Mouse (Mus musculus) ES-E14 (cell line): ENCODE results near the gene Cux2. TPM values are rescaled to one million over a fixed set of nuclear protein-coding genes. Genes with fewer than 3 reads are reported as not detected.

ENCODE experiments used
- DNase-seq: peaks from one replicate; pipeline ENCODE4 v3.0.0-alpha.2; 2013; ENCODE audit warnings: low read depth, low spot score
- H3K27ac ChIP-seq: 2 replicates; pipeline ENCODE4 v1.5.1; 2012; ENCODE audit warnings: low read depth, mild to moderate bottlenecking, low read length, moderate library complexity, mixed read lengths; ENCODE audit not compliant: poor library complexity, insufficient read depth, severe bottlenecking
- H3K36me3 ChIP-seq: 2 replicates; pipeline ENCODE4 v1.6.1; 2012; ENCODE audit warnings: mild to moderate bottlenecking, low read length, moderate library complexity, mixed read lengths; ENCODE audit not compliant: control insufficient read depth, poor library complexity, insufficient read depth, severe bottlenecking
- H3K4me1 ChIP-seq, 2 experiments: fragments of 150-350 bp in 1 of 2; sonication (generic) in 1 of 2; 2 replicates each; pipeline ENCODE4 v1.6.1; 2012; ENCODE audit warnings: low read length in 2 of 2, mild to moderate bottlenecking in 1 of 2, mixed read lengths in 1 of 2; ENCODE audit not compliant: control insufficient read depth in 2 of 2, insufficient read depth in 2 of 2, poor library complexity in 1 of 2
- H3K4me3 ChIP-seq, 2 experiments: fragments of 150-350 bp in 1 of 2; sonication (generic) in 1 of 2; 2 replicates each; pipeline ENCODE4 v1.5.1; 2012; ENCODE audit warnings: low read length in 2 of 2, low read depth in 1 of 2, mild to moderate bottlenecking in 1 of 2, mixed read lengths in 1 of 2; ENCODE audit not compliant: insufficient read depth in 1 of 2, poor library complexity in 1 of 2, severe bottlenecking in 1 of 2
- H3K9ac ChIP-seq: 2 replicates; pipeline ENCODE4 v1.6.1; 2012; ENCODE audit warnings: low read depth, mild to moderate bottlenecking, low read length, mixed read lengths; ENCODE audit not compliant: poor library complexity, insufficient read depth, severe bottlenecking
- H3K9me3 ChIP-seq: fragments of 150-350 bp; sonication (generic); 2 replicates; pipeline ENCODE4 v1.6.1; 2012; ENCODE audit warnings: low read depth, mild to moderate bottlenecking, low read length; ENCODE audit not compliant: control insufficient read depth, insufficient read depth
- CHD2 ChIP-seq: IDR thresholded peaks from 2 replicates; pipeline ENCODE4 v1.6.1; 2014; ENCODE audit warnings: mild to moderate bottlenecking, low read depth, low read length, inconsistent platforms
- HCFC1 ChIP-seq: IDR thresholded peaks from 2 replicates; pipeline ENCODE4 v1.6.1; 2012; ENCODE audit warnings: low read length, inconsistent platforms, borderline replicate concordance; ENCODE audit not compliant: insufficient read depth
- MAFK ChIP-seq: IDR thresholded peaks from 2 replicates; pipeline ENCODE4 v1.6.1; 2014; ENCODE audit warnings: mild to moderate bottlenecking, low read depth, low read length, inconsistent platforms; ENCODE audit not compliant: insufficient read depth
- ZC3H11A ChIP-seq: IDR thresholded peaks from 2 replicates; pipeline ENCODE4 v1.6.1; 2012; ENCODE audit warnings: low read depth, mild to moderate bottlenecking, inconsistent platforms, low read length, borderline replicate concordance
- ZNF384 ChIP-seq: IDR thresholded peaks from 2 replicates; pipeline ENCODE4 v1.6.1; 2012; ENCODE audit warnings: low read depth, low read length, inconsistent platforms
- in situ Hi-C, 2 experiments: fragments of 600-800 bp; cut with MboI; formaldehyde crosslinking; loops; one replicate each; pipeline ENCODE4 v1.15.1; 2025; ENCODE audit warnings: low sequenced_read_pairs in 2 of 2, inconsistent platforms in 1 of 2; ENCODE audit not compliant: unreplicated experiment in 2 of 2
- total RNA-seq: library from RNA; depleted of rRNA; stranded (reverse); fragments of 300-350 nt; gene quantifications from 2 replicates; pipeline ENCODE4 v1.2.3, GENCODE M21; 2012

Cux2 gene
- total RNA-seq, 1 experiment = 1.8 TPM

- H3K27ac ChIP-seq = no peak overlapping the region
- H3K9me3 ChIP-seq = no peaks in the 10 kb centered on the region
- H3K9ac ChIP-seq = no peak overlapping the region
- TF ChIP-seq ZNF384 (no peak), HCFC1 (no peak), MAFK (no peak), CHD2 (no peak), ZC3H11A (no peak)
- DNase-seq = no peak
- H3K4me3 ChIP-seq = no peak overlapping the region
- peaks cover 0 to 5% of the 10 kb centered on the region in 2 experiments; a peak in 1 of 4 replicates for H3K4me1 ChIP-seq
- H3K36me3 ChIP-seq = no peaks in the 10 kb centered on the region
- in situ Hi-C loops = no loop called here
These were observed 46.4 kb downstream of the Cux2 start for GRCm38 (mm10) chr5:122003460-122003859.

- Histone ChIP-seq H3K4me3 (no peak overlapping the region), H3K27ac (no peak overlapping the region), H3K36me3 (no peaks in the 10 kb centered on the region), H3K4me1 (peaks cover 0 to 5% of the 10 kb centered on the region in 2 experiments; a peak in 1 of 4 replicates), H3K9me3 (no peaks in the 10 kb centered on the region), H3K9ac (no peak overlapping the region)
- in situ Hi-C loops = no loop called here
- DNase-seq = no peak
- TF ChIP-seq ZNF384 (no peak), ZC3H11A (no peak), HCFC1 (no peak), CHD2 (no peak), MAFK (no peak)
These were observed 47.8 kb downstream of the Cux2 start for GRCm38 (mm10) chr5:122002148-122002547.

GRCm38 (mm10) chr5:122001311-122001710 lies 48.6 kb downstream of the Cux2 start:
- TF ChIP-seq ZNF384 = no peak
- no peak for TF ChIP-seq ZC3H11A
- no peak for TF ChIP-seq MAFK
- TF ChIP-seq CHD2 = no peak
- no peak for TF ChIP-seq HCFC1
- no peak overlapping the region for H3K27ac ChIP-seq
- H3K36me3 ChIP-seq = no peaks in the 10 kb centered on the region
- H3K4me1 ChIP-seq = peaks cover 0 to 5% of the 10 kb centered on the region in 2 experiments; a peak in 1 of 4 replicates
- DNase-seq = no peak
- no peaks in the 10 kb centered on the region for H3K9me3 ChIP-seq
- H3K9ac ChIP-seq = no peak overlapping the region
- H3K4me3 ChIP-seq = no peak overlapping the region
- in situ Hi-C loops = no loop called here

- in situ Hi-C loops = no loop called here
- H3K4me3 ChIP-seq = no peak overlapping the region
- H3K36me3 ChIP-seq = no peaks in the 10 kb centered on the region
- DNase-seq = no peak
- H3K4me1 ChIP-seq = peaks cover 0 to 5% of the 10 kb centered on the region in 2 experiments; a peak in 1 of 4 replicates
- H3K9me3 ChIP-seq = no peaks in the 10 kb centered on the region
- no peak overlapping the region for H3K9ac ChIP-seq
- TF ChIP-seq ZC3H11A = no peak
- no peak for TF ChIP-seq CHD2
- TF ChIP-seq ZNF384 = no peak
- no peak for TF ChIP-seq MAFK
- no peak for TF ChIP-seq HCFC1
- no peak overlapping the region for H3K27ac ChIP-seq
These were observed 49.5 kb downstream of the Cux2 start for GRCm38 (mm10) chr5:122000381-122000780.
